Mouse (Mus musculus): ENCODE data around the gene Gcgr. TPM values are rescaled to one million over a fixed set of nuclear protein-coding genes. Genes with fewer than 3 reads are reported as not detected.

Gene Gcgr
- polyA plus RNA-seq, 1 experiment from 2014 or later, result 0.09 TPM

GRCm38 (mm10) chr11:120575940-120576339, 45.4 kb downstream of the Gcgr start:
- no peak overlapping the region for H3K27ac ChIP-seq (replicated peaks)
- H3K9me3 ChIP-seq, result no peaks in the 10 kb centered on the region
- H3K4me2 ChIP-seq (replicated peaks), result no peak overlapping the region
- H3K4me3 ChIP-seq, result no peak overlapping the region
- no peak overlapping the region for H3K9ac ChIP-seq (replicated peaks)
- no peak for ATAC-seq (replicated peaks)
- no peaks in the 10 kb centered on the region for H3K27me3 ChIP-seq
- H3K4me1 ChIP-seq, result peaks cover 43% of the 10 kb centered on the region
- H3K36me3 ChIP-seq, result peaks cover 29% of the 10 kb centered on the region

GRCm38 (mm10) chr11:120576365-120576981, 46.0 kb downstream of the Gcgr start:
- H3K4me2 ChIP-seq (replicated peaks), result no peak overlapping the region
- peaks cover 38% of the 10 kb centered on the region for H3K4me1 ChIP-seq
- no peak for ATAC-seq (replicated peaks)
- H3K9me3 ChIP-seq, result no peaks in the 10 kb centered on the region
- no peak overlapping the region for H3K27ac ChIP-seq (replicated peaks)
- H3K4me3 ChIP-seq, result no peak overlapping the region
- no peaks in the 10 kb centered on the region for H3K27me3 ChIP-seq
- 93% methylated on average over 3 of the region's 3 CpGs for WGBS
- peaks cover 25% of the 10 kb centered on the region for H3K36me3 ChIP-seq
- H3K9ac ChIP-seq (replicated peaks), result no peak overlapping the region

- no peak for ATAC-seq (replicated peaks)
- no peaks in the 10 kb centered on the region for H3K9me3 ChIP-seq
- H3K27ac ChIP-seq (replicated peaks), result no peak overlapping the region
- no peaks in the 10 kb centered on the region for H3K27me3 ChIP-seq
- H3K4me2 ChIP-seq (replicated peaks), result no peak overlapping the region
- H3K4me1 ChIP-seq, result peaks cover 40% of the 10 kb centered on the region
- no peak overlapping the region for H3K4me3 ChIP-seq
- H3K9ac ChIP-seq (replicated peaks), result no peak overlapping the region
- peaks cover 25% of the 10 kb centered on the region for H3K36me3 ChIP-seq
- WGBS, result 82% methylated on average over 7 of the region's 7 CpGs
These were observed 46.9 kb downstream of the Gcgr start for GRCm38 (mm10) chr11:120577211-120578023.

- WGBS, result 93% methylated on average over 10 of the region's 10 CpGs
- Histone ChIP-seq H3K4me1 (peaks cover 42% of the 10 kb centered on the region), H3K9ac (replicated peaks) (no peak overlapping the region)
These were observed 47.7 kb downstream of the Gcgr start for GRCm38 (mm10) chr11:120578024-120578693.

GRCm38 (mm10) chr11:120578694-120579243, 48.3 kb downstream of the Gcgr start:
- H3K9ac ChIP-seq (replicated peaks), result no peak overlapping the region
- WGBS, result 86% methylated on average over 11 of the region's 11 CpGs
- H3K4me3 ChIP-seq, result no peak overlapping the region
- H3K4me1 ChIP-seq, result peaks cover 41% of the 10 kb centered on the region
- H3K9me3 ChIP-seq, result no peaks in the 10 kb centered on the region
- no peak for ATAC-seq (replicated peaks)
- H3K36me3 ChIP-seq, result peaks cover 26% of the 10 kb centered on the region
- no peaks in the 10 kb centered on the region for H3K27me3 ChIP-seq
- H3K27ac ChIP-seq (replicated peaks), result no peak overlapping the region
- no peak overlapping the region for H3K4me2 ChIP-seq (replicated peaks)

More at GRCm38 (mm10) chr11:120578024-120578693, 47.7 kb downstream of the Gcgr start:
- Histone ChIP-seq H3K27ac (replicated peaks) (no peak overlapping the region), H3K9me3 (no peaks in the 10 kb centered on the region), H3K4me2 (replicated peaks) (no peak overlapping the region), H3K4me3 (no peak overlapping the region), H3K27me3 (no peaks in the 10 kb centered on the region), H3K36me3 (peaks cover 25% of the 10 kb centered on the region)
- ATAC-seq (replicated peaks), result no peak

DNA sequence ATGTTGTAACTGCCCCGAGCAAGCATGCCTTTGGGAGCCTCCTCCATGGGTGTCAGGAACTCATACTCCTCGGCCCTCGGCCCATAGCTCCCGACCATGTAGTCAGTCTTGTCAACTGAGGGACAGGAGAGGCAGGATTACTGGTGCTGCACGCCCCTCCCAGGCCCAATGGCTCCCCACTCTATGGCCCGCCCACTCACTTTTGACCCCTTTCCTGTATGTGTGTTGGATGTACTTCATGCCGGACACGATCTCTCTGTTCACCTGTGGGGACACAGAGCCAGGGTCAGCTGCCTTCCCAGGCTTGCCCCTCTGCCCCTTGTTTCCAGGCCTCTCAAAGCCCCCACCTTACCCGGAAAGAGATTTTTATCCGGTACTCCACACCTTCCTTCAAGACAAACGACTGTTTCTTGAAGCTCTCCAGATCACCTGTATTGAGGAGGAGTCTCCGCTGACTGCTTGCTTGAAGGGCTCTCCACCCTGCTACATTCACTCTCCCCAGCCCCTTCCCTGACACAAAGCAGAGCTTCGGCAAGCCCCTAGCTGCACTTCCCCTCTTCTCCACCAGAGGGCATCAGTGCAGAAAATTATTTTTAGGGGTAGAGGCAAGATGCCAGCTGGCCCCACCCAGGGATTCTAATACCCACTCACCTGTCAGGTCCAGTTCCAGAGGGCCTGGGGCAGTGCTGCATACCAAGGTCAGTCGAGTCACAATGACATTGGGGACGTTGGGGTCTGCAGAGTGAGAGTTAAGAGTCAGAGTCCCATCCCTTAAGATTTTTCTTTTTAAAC, 49.0 kb downstream of the Gcgr start:
- 64% methylated on average over 15 of the region's 15 CpGs for whole genome bisulfite sequencing
- H3K27ac ChIP-seq (replicated peaks), result peak overlapping the region; percentile 96
- H3K4me2 ChIP-seq (replicated peaks), result peak overlapping the region; percentile 88
- H3K4me1 ChIP-seq, result peaks cover 33% of the 10 kb centered on the region
- H3K27me3 ChIP-seq, result no peaks in the 10 kb centered on the region
- peaks cover 32% of the 10 kb centered on the region for H3K36me3 ChIP-seq
- peak overlapping the region; percentile 84; the same call in 1 of the 2 replicates for H3K9ac ChIP-seq (replicated peaks)
- no peak for ATAC-seq (replicated peaks)
- no peaks in the 10 kb centered on the region for H3K9me3 ChIP-seq
- H3K4me3 ChIP-seq, result peak overlapping the region; percentile 86

DNA sequence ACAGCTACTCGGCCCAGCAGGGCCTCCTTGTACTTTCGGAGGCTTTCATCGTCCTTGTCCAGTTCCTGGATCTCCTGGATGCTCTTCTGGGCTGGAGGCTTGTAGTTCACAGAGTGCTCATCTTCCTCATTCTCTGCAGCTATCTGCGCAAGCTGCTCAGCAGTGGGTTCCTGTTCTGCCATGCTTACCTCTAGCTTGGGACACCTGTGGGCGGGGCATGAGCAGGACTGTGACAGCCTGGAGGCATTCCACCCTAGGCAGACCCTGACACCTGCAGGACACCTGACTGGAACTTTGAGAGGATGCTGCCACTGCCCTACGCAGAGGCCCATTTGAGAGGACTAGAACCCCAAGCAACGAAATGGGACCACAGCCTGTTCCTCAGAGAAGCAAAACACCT, 49.7 kb downstream of the Gcgr start:
- Histone ChIP-seq H3K4me2 (replicated peaks) (peak overlapping the region; percentile 88), H3K9me3 (no peaks in the 10 kb centered on the region), H3K9ac (replicated peaks) (peak overlapping the region; percentile 84), H3K36me3 (peaks cover 36% of the 10 kb centered on the region), H3K4me1 (peaks cover 30% of the 10 kb centered on the region), H3K27ac (replicated peaks) (peak overlapping the region; percentile 96), H3K4me3 (peak overlapping the region; percentile 86), H3K27me3 (no peaks in the 10 kb centered on the region)
- ATAC-seq (replicated peaks), result no peak
- 66% methylated on average over 7 of the region's 7 CpGs for WGBS

DNA sequence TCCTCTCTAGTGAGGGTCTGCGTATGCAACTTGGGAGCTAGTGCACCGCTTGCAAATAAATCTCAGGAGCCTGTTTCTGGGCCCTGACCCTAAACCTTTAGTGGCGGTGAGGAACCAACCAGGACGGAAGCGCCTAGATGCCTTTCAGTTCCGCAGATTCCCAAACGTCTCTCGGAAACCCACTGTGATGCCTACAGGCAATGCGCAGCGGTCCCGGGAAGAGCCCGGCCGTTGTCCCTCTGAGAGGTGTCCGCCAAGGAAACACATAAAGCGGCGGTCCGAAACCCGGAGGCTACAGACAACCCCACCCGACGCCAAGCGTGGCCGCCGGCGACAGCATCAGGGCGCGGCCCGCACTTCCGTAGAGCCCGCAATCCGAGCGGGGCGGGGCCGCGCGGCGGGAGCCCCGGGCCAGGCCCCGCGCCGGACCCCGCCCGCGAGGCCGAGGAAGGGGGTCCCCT, 50.4 kb downstream of the Gcgr start:
- peak; percentile 41; the same call in 1 of the 2 replicates for ATAC-seq (replicated peaks)
- Histone ChIP-seq H3K9ac (replicated peaks) (peak overlapping the region; percentile 84), H3K4me1 (peaks cover 30% of the 10 kb centered on the region), H3K36me3 (peaks cover 43% of the 10 kb centered on the region), H3K27me3 (no peaks in the 10 kb centered on the region), H3K9me3 (no peaks in the 10 kb centered on the region), H3K27ac (replicated peaks) (peak overlapping the region; percentile 96), H3K4me2 (replicated peaks) (peak overlapping the region; percentile 88), H3K4me3 (peak overlapping the region; percentile 86)
- under 1% methylated on average over 35 of the region's 44 CpGs for WGBS

- ATAC-seq (replicated peaks), result peak; percentile 68
- WGBS, result 5% methylated on average over 64 of the region's 75 CpGs
- Histone ChIP-seq H3K27ac (replicated peaks) (peak within 1 kb of the TSS; percentile 96), H3K9ac (replicated peaks) (peak within 1 kb of the TSS; percentile 84), H3K4me3 (peak within 1 kb of the TSS; percentile 86), H3K4me1 (peaks cover 30% of the 10 kb centered on the region), H3K4me2 (replicated peaks) (peak within 1 kb of the TSS; percentile 88), H3K27me3 (no peaks in the 10 kb centered on the region), H3K36me3 (peaks cover 51% of the 10 kb centered on the region), H3K9me3 (no peaks in the 10 kb centered on the region)
These were observed 51.2 kb downstream of the Gcgr start, which contains the start of gene Arhgdia for GRCm38 (mm10) chr11:120581490-120582267. Arhgdia (minus strand) TSS chr11:120581624.

GRCm38 (mm10) chr11:120582268-120582981, 51.9 kb downstream of the Gcgr start:
- 74% methylated on average over 8 of the region's 8 CpGs for WGBS
- H3K4me2 ChIP-seq (replicated peaks), result peak overlapping the region; percentile 88
- H3K4me1 ChIP-seq, result peaks cover 30% of the 10 kb centered on the region
- H3K27ac ChIP-seq (replicated peaks), result peak overlapping the region; percentile 96
- H3K9me3 ChIP-seq, result no peaks in the 10 kb centered on the region
- H3K4me3 ChIP-seq, result peak overlapping the region; percentile 86
- H3K9ac ChIP-seq (replicated peaks), result peak overlapping the region; percentile 84
- peaks cover 55% of the 10 kb centered on the region for H3K36me3 ChIP-seq
- ATAC-seq (replicated peaks), result no peak; the same call in 1 of the 2 replicates
- H3K27me3 ChIP-seq, result no peaks in the 10 kb centered on the region
